Mouse (Mus musculus): ENCODE results near the gene Cbll1.
"Not testable (repeated sequence)": the region's sequence is repeated elsewhere in the genome, so short reads cannot be mapped to it uniquely, and the experiment has no call there.

Gene Cbll1

DNA sequence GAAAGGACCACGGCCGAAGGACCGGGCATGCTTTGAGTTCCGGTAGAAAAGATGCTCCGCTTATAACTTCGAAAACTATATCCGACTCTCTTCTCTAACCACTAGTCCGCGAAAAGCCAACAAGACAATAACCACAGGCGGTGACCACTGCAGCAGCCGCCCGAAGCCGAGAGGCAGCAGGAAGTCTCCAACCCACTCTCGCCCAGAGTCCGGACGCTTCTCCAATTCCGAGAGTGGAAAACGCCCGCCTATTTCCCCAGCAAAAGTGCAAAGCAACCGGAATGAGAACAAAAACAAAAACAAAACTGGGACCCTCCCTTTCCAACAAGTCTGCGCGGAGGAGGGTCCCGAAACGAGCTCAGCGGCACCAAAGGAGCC, 491 bp downstream of the Cbll1 start:
- DNase-seq = no peak

DNA sequence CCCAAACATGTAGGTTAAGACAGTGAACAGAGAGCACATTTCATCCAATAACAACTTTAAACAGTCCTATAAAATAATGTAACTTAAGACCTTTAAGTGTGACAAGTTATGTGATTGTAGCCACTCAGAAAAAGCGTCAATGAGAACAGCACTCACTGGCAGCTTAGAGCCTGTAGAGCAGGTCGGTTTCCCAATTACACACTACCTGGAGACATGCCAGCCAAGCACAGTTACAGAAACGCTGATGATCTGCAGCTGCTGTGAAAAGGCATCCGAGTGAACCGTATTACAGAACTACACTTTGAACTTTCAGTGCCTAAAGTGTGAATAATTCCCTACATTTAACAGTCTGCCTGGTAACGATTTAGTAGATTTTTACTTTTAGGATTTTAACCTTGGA, 13.0 kb downstream of the Cbll1 start:
- DNase-seq = peak; percentile 8 to 9

DNA sequence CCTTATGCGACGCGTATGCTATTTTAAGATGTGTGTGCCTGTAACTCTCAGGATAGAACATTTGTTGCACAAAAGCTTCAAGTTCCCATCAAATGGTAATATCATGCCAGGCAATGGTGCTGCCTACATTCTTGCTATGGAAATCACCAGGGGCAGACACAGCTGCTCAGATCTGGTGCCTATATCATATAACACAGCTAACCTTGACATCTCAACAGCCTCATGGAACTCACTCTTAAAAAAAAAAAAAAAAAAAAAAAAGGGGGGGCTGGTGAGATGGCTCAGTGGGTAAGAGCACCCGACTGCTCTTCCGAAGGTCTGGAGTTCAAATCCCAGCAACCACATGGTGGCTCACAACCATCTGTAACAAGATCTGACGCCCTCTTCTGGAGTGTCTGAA, 21.2 kb downstream of the Cbll1 start:
- not testable (repeated sequence) for DNase-seq

DNA sequence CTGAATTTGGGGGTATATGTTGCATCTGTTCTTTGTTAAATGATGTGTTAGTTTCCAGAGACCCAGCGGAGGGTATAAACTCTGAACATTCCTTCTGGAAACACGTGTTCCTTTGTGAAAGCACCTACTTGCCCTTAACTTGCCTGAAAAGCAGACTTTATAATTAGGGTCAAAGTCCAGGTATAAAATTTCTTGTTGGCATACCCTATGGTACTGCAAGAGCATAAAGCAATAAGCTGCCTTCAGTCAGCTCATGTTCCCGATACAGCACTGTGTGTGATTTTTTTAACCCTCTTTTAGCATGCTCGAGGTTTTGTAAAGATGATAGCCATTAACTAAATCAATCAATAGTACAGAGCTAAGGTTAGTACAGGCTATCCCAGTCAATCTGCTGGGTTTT, 36.8 kb downstream of the Cbll1 start:
- DNase-seq = no peak

DNA sequence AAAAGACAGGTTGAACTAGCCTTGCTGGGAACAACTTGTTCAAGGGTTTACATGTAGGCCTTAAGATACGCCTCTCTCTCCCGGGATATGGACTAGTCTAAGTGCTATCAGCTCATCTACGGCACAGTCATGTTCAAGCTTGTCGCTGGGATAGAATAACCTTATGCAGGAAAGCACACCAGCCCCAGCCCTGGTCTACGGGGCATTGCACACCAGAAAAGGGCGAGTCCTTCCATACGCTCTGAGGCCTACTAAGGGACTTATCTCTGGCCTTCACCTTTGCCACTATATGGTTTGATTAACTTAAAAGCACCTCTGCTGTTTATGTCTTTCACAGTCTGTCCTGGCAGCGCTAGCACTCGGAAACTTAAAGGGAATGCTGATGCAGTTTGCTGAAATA, 38.0 kb downstream of the Cbll1 start:
- no peak for DNase-seq

DNA sequence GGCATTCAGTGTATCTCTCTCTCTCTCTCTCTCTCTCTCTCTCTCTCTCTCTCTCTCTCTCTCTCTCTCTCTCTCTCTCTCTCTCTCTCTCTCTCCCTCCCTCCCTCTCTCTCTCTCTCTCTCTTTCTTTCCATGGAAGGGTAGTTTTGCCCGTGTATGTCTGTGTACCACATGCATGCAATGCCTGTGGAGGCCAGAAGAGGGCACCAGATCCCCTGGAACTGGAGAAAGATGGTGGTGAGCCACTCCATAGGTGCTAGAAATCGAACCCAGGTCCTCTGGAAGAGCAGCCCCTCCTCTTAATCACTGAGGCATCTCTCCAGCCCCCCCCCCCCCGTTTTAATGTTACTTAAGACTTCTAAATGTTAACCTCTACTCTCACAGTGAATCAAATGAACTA, 39.1 kb downstream of the Cbll1 start:
- DNase-seq = peak; percentile 20

DNA sequence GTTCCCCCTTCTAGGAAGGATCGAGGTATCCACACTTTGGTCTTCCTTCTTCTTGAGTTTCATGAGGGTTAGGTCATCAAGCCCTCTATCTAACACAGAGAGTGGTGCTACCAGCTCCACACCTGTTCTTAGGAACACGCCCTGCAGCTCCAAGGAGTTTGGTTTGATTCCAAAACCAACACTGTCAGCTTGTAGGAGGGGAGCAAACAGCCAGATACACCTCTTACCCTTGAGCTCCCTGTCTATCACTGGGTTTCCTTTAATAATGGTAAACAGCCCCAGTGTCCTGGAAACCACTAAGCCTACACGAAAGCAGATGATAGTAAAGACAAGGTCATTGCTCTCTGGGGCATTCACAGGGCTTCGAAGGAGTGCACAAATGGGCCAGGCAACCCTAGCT, 40.9 kb downstream of the Cbll1 start:
- no peak for DNase-seq

DNA sequence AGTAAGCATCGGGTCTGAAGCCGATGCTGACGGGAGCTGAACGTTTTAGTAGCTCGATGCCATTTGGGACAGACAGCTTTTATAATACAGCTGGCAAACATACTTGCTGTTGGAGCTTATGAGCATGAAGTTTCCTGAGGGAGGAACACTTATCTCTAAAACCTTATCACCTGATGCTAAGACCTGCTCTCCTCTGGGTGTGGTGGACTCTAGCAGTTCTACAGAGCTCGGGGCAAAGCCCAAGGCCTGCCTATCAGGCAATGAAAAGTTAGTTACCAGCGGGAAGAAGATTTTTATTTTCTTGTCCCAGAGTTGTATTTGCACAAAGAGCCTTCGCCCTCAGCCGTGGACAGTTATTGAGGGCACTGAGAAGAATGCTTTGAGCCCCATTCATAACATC, 43.1 kb downstream of the Cbll1 start:
- DNase-seq = no peak

DNA sequence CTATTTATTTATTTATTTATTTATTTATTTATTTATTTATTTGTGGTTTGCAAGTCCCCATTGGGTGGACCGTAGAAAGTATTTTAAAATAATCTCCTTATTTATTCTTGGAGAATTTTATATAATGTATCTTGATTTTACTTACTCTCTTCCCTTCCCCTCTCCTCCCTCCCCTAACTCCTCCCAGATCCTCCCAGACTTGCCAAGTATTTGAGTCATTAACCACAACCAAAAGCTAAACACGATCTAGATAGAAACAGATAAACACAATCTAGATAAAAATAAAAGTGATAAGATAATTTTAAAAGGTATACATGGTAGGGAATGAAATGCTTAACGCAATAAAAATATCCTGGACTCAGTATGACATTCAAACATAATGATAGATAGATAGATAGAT, 50.1 kb downstream of the Cbll1 start:
- DNase-seq = no peak

DNA sequence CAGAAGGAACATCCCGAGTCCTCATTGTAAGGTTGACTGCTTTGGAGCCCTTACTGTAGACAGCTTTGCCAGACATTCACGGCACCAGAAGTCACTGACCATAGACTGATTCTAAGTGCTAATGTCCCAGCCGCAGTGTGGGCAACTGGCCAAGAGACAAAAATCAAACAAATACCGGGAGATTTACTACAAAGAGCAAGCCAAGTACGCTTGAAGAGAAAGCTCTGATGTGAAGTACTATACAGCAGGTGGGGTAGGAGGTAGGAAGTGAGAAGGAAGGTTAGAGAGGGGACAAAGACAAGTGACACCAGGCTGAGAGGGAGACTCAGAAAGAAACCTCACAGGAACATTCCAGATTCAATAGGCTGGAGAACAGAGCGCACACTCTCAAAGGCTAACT, 54.6 kb downstream of the Cbll1 start:
- DNase-seq = peak; percentile 22 to 30

DNA sequence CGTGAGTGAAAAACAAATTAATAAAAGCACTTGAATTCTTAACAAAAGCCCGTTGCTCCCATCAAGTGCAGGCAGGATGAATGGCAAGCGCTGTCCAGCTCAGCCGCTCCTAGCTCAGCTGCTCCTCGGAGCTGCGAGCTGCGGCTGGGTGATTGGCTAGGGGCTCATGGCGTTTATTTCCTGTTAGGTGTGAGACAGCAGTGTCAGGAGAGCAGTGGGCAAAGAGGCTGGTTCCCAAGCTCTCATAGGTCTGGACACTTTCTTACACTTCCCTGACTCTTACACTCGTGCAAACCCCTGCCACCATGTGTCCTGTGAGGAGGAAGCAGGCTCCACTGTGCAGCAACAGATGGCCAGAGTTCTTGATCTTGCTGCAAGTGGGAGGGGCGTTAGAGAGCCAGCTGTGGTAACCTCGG, 55.3 kb downstream of the Cbll1 start:
- DNase-seq = peak; percentile 42

DNA sequence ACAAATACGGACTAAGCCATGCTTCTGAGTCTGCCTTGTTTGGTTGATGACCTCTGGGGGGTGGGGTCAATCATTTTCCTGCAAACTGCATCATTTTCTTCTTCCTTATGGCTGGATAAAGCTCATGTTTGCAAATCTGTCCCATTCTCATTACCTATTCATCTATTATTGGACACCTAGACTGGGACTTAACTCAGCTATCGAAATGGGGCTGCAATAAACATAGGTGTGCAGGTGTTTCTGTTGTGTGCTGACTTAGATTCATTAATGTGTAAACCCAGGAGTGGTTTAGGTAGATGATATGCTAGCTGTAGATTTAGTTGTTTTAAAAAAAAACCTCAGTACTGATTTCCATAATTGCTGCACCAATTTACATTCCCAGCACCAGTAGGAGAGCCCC, 59.8 kb downstream of the Cbll1 start:
- DNase-seq = no peak

DNA sequence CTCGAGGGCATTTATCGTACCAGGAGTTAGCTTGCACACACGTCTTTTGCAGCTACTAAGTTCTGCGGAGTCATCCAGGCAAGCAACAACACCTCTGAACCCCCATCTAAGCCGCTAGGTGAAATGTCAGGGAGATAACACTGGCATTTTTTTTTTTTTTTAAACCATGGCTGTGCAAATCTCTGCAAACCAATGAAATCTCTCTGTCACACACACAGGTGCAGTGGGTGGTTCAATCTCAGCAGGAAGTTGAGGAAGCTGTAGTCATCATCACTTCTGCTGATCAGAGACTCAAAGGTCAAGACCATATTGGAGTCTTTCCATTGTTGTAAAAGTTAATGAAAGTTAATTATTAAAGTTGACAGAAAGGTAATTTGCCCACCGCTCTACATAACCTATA, 61.6 kb downstream of the Cbll1 start:
- no peak for DNase-seq

All from kidney, postnatal 4 days (tissue).